Mouse (Mus musculus): ENCODE measurements around the gene Esrra. TPM values are rescaled to one million over a fixed set of nuclear protein-coding genes. Genes with fewer than 3 reads are reported as not detected.

Gene Esrra
- polyA plus RNA-seq, 1 experiment from 2014 or later: 3.1 TPM

GRCm38 (mm10) chr19:6933436-6934194 is 12.0 kb upstream of the Esrra start:
- no peaks in the 10 kb centered on the region for H3K36me3 ChIP-seq (ENCODE audit: insufficient read depth)
- H3K9ac ChIP-seq: peak overlapping the region; percentile 46
- peak overlapping the region; percentile 74 for H3K4me2 ChIP-seq
- peaks cover 67% of the 10 kb centered on the region for H3K27me3 ChIP-seq (ENCODE audit: insufficient read depth, low read length)
- H3K9me3 ChIP-seq (ENCODE audit: low read depth, low read length): no peaks in the 10 kb centered on the region
- H3K4me3 ChIP-seq (ENCODE audit: low read depth, low read length): peak overlapping the region; percentile 41
- DNase-seq: peak; percentile 46
- H3K27ac ChIP-seq (ENCODE audit: low read depth): no peak overlapping the region
- TF ChIP-seq CTCF (IDR thresholded peaks at IDR 0.05; ENCODE audit: low read depth): no peak
- WGBS: 4% methylated on average over 58 of the region's 58 CpGs
- peak; percentile 47; the same call in 1 of the 2 replicates for ATAC-seq (ENCODE audit: insufficient read depth)
- no peaks in the 10 kb centered on the region for H3K4me1 ChIP-seq (ENCODE audit: insufficient read depth)

GRCm38 (mm10) chr19:6933102-6933435 is 11.5 kb upstream of the Esrra start:
- 26% methylated on average over 4 of the region's 4 CpGs for WGBS
- Histone ChIP-seq H3K4me1 (ENCODE audit: insufficient read depth) (no peaks in the 10 kb centered on the region), H3K9ac (no peak overlapping the region), H3K9me3 (ENCODE audit: low read depth, low read length) (no peaks in the 10 kb centered on the region), H3K4me3 (ENCODE audit: low read depth, low read length) (peak overlapping the region; percentile 41; the same call in 1 of the 2 replicates), H3K36me3 (ENCODE audit: insufficient read depth) (no peaks in the 10 kb centered on the region), H3K4me2 (0 out of 2 replicates have a peak overlapping the region, but pooled peaks have one; percentile 74), H3K27ac (ENCODE audit: low read depth) (no peak overlapping the region), H3K27me3 (ENCODE audit: insufficient read depth, low read length) (peaks cover 73% of the 10 kb centered on the region)
- no peak for TF ChIP-seq CTCF (IDR thresholded peaks at IDR 0.05; ENCODE audit: low read depth)
- DNase-seq: no peak
- ATAC-seq (ENCODE audit: insufficient read depth): no peak

DNA sequence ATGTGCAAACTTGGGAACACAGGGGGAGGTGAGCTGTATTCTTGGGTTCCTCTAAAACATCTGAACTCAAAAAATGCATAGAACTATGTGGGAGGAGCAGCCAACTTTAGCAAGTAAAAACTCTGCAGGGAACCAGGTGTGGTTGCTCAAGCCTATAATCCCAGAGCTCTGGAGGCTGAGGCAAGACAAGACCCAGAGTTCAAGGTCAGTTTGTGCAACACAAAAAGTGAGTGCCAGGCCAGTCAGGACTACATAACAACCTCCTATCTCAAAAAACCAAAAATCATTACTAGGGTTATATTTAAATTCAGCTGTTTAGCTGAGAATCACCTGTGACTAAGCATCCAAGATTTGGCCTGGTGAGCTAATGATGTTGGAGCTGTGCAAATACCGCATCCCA is 10.4 kb upstream of the Esrra start:
- H3K4me3 ChIP-seq (ENCODE audit: low read depth, low read length): no peak overlapping the region
- ATAC-seq (ENCODE audit: insufficient read depth) (no peak), DNase-seq (no peak)
- H3K27me3 ChIP-seq (ENCODE audit: insufficient read depth, low read length): peaks cover 83% of the 10 kb centered on the region
- TF ChIP-seq CTCF (IDR thresholded peaks at IDR 0.05; ENCODE audit: low read depth): no peak
- H3K9me3 ChIP-seq (ENCODE audit: low read depth, low read length): no peaks in the 10 kb centered on the region
- no peak overlapping the region for H3K9ac ChIP-seq
- no peak overlapping the region for H3K27ac ChIP-seq (ENCODE audit: low read depth)
- H3K36me3 ChIP-seq (ENCODE audit: insufficient read depth): no peaks in the 10 kb centered on the region
- H3K4me1 ChIP-seq (ENCODE audit: insufficient read depth): no peaks in the 10 kb centered on the region
- whole genome bisulfite sequencing: 42% methylated on average over 1 of the region's 1 CpGs
- no peak overlapping the region for H3K4me2 ChIP-seq

- no peaks in the 10 kb centered on the region for H3K9me3 ChIP-seq (ENCODE audit: low read depth, low read length)
- WGBS: 7% methylated on average over 2 of the region's 2 CpGs
- H3K27me3 ChIP-seq (ENCODE audit: insufficient read depth, low read length): peaks cover 90% of the 10 kb centered on the region
- no peak overlapping the region for H3K4me3 ChIP-seq (ENCODE audit: low read depth, low read length)
- H3K27ac ChIP-seq (ENCODE audit: low read depth): no peak overlapping the region
- TF ChIP-seq CTCF (IDR thresholded peaks at IDR 0.05; ENCODE audit: low read depth): no peak
- no peak overlapping the region for H3K9ac ChIP-seq
- DNase-seq: no peak
- no peak overlapping the region for H3K4me2 ChIP-seq
- no peaks in the 10 kb centered on the region for H3K4me1 ChIP-seq (ENCODE audit: insufficient read depth)
- no peak for ATAC-seq (ENCODE audit: insufficient read depth)
- no peaks in the 10 kb centered on the region for H3K36me3 ChIP-seq (ENCODE audit: insufficient read depth)
Measured at GRCm38 (mm10) chr19:6931002-6931401, 9.4 kb upstream of the Esrra start.

DNA sequence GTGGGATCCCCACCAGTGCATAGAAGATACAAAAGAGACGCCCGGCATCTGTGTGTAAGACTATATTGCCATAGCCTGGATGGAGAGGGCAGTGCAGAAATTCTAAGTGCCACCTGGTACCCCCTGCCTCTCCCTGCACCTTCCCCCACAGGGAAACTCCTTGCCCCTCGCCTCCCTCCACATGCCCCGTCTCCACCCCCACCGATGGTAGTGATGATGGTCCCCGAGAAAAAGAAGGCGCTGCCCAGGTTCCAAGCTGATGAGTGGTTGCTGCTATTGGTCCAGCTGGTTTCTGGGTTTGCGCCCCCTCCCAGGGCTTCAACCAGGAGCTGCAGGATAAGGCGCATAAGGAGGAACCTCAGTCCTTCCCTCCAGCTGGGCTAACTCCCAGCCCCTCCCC is 6.5 kb upstream of the Esrra start:
- ATAC-seq (ENCODE audit: insufficient read depth) (no peak), DNase-seq (no peak)
- Histone ChIP-seq H3K27ac (ENCODE audit: low read depth) (no peak overlapping the region), H3K4me1 (ENCODE audit: insufficient read depth) (no peaks in the 10 kb centered on the region), H3K27me3 (ENCODE audit: insufficient read depth, low read length) (peaks cover 88% of the 10 kb centered on the region), H3K9ac (no peak overlapping the region), H3K4me2 (no peak overlapping the region), H3K36me3 (ENCODE audit: insufficient read depth) (no peaks in the 10 kb centered on the region), H3K9me3 (ENCODE audit: low read depth, low read length) (no peaks in the 10 kb centered on the region), H3K4me3 (ENCODE audit: low read depth, low read length) (no peak overlapping the region)
- TF ChIP-seq CTCF (IDR thresholded peaks at IDR 0.05; ENCODE audit: low read depth): no peak
- WGBS: 11% methylated on average over 9 of the region's 9 CpGs

GRCm38 (mm10) chr19:6926559-6927255 is 5.1 kb upstream of the Esrra start:
- Histone ChIP-seq H3K9me3 (ENCODE audit: low read depth, low read length) (no peaks in the 10 kb centered on the region), H3K9ac (no peak overlapping the region), H3K4me2 (peak overlapping the region; percentile 33), H3K27me3 (ENCODE audit: insufficient read depth, low read length) (peaks cover 81% of the 10 kb centered on the region), H3K27ac (ENCODE audit: low read depth) (no peak overlapping the region), H3K4me1 (ENCODE audit: insufficient read depth) (no peaks in the 10 kb centered on the region), H3K36me3 (ENCODE audit: insufficient read depth) (no peaks in the 10 kb centered on the region), H3K4me3 (ENCODE audit: low read depth, low read length) (peak overlapping the region; percentile 19)
- TF ChIP-seq CTCF (IDR thresholded peaks at IDR 0.05; ENCODE audit: low read depth): no peak
- 13% methylated on average over 26 of the region's 26 CpGs for WGBS
- ATAC-seq (ENCODE audit: insufficient read depth) (no peak), DNase-seq (peak; percentile 42)

DNA sequence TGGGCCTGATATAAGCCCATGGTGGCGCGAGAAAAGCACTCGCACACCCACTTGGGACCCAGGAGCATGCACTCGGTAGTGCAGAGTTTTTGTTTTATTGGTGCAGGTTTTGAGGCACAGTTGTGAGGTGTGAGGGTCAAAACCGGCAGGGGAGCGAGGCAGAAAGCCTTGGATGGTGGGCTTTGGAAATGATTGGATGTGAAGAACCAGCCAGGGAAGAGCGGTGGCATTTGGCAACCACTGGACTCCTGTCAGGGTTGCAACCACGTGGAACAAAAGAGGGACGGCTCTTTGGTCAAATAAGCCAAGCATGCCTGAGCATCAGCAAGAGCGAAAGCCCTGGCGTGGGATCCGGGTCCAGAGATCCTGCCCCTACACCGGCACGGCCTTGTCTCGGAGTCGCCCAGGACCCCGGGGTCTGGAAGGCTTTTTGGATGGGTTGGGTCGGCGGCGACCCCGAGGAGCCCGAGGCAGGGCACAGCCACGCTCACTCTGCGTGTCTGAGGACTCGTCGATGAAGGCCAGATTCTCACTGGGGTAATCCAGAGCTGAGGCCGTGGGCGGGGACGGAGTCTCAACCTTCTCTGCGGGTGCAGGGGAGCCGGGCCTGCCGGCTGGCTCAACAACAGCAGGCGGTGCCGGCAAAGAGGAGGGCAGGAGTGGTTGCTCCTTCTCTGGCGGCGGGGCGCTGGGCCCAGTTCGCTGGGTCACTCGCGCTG is 4.2 kb upstream of the Esrra start:
- WGBS: 12% methylated on average over 40 of the region's 40 CpGs
- TF ChIP-seq CTCF (IDR thresholded peaks at IDR 0.05; ENCODE audit: low read depth): no peak
- Histone ChIP-seq H3K9ac (no peak overlapping the region), H3K27me3 (ENCODE audit: insufficient read depth, low read length) (peaks cover 71% of the 10 kb centered on the region), H3K9me3 (ENCODE audit: low read depth, low read length) (no peaks in the 10 kb centered on the region), H3K27ac (ENCODE audit: low read depth) (no peak overlapping the region), H3K36me3 (ENCODE audit: insufficient read depth) (no peaks in the 10 kb centered on the region), H3K4me1 (ENCODE audit: insufficient read depth) (no peaks in the 10 kb centered on the region), H3K4me2 (peak overlapping the region; percentile 51), H3K4me3 (ENCODE audit: low read depth, low read length) (peak overlapping the region; percentile 11; the same call in 1 of the 2 replicates)
- DNase-seq: no peak
- no peak for ATAC-seq (ENCODE audit: insufficient read depth)
